Mouse (Mus musculus) limb, embryonic 11.5 days (tissue): ENCODE results near the gene Epm2a. TPM values are rescaled to one million over a fixed set of nuclear protein-coding genes. Genes with fewer than 3 reads are reported as not detected.
"Not testable (repeated sequence)": the region's sequence is repeated elsewhere in the genome, so short reads cannot be mapped to it uniquely, and the experiment has no call there.

ENCODE experiments used
- ATAC-seq: fragments of 200-750 bp; cut with Nextera tagmentation; 2 replicates; pipeline ENCODE4 v1.8.0; 2017; ENCODE audit warnings: low read depth; ENCODE audit not compliant: insufficient number of reproducible peaks, low FRiP score, low TSS enrichment
- DNase-seq: peaks from one replicate; pipeline ENCODE4 v3.0.0-alpha.2; 2015; ENCODE audit warnings: low spot score
- H3K27ac ChIP-seq: fragments of 300-500 bp; sonication (generic); replicated peaks from 2 replicates; pipeline ENCODE4 v1.5.1; 2014; ENCODE audit warnings: low read depth, mild to moderate bottlenecking, low read length
- H3K27me3 ChIP-seq: fragments of 300-500 bp; sonication (generic); 2 replicates; pipeline ENCODE4 v1.6.1; 2014; ENCODE audit warnings: mild to moderate bottlenecking, low read length, mixed read lengths; ENCODE audit not compliant: control insufficient read depth, insufficient read depth
- H3K36me3 ChIP-seq: fragments of 300-500 bp; sonication (generic); 2 replicates; pipeline ENCODE4 v1.6.1; 2014; ENCODE audit warnings: mild to moderate bottlenecking, low read length, moderate library complexity, mixed read lengths; ENCODE audit not compliant: control insufficient read depth, insufficient read depth
- H3K4me1 ChIP-seq: fragments of 300-500 bp; sonication (generic); 2 replicates; pipeline ENCODE4 v1.6.1; 2014; ENCODE audit warnings: low read length, mixed read lengths; ENCODE audit not compliant: control insufficient read depth, insufficient read depth
- H3K4me2 ChIP-seq: fragments of 300-500 bp; sonication (generic); 2 replicates; pipeline ENCODE4 v1.6.1; 2014; ENCODE audit warnings: low read depth, mild to moderate bottlenecking, moderate library complexity; ENCODE audit not compliant: severe bottlenecking
- H3K4me3 ChIP-seq: fragments of 300-500 bp; sonication (generic); 2 replicates; pipeline ENCODE4 v1.5.1; 2014; ENCODE audit warnings: low read depth, low read length
- H3K9ac ChIP-seq: fragments of 300-500 bp; sonication (generic); 2 replicates; pipeline ENCODE4 v1.6.1; 2014; ENCODE audit warnings: mild to moderate bottlenecking, low read length
- H3K9me3 ChIP-seq: fragments of 300-500 bp; sonication (generic); 2 replicates; pipeline ENCODE4 v1.6.1; 2016; ENCODE audit warnings: low read length; ENCODE audit not compliant: control insufficient read depth
- WGBS: fragments of 180-500 bp; shearing (Covaris S2); extraction: QIAGEN DNeasy Blood & Tissue Kit; methylation state at CpG from one replicate; pipeline ENCODE4 v1.1.7; 2014; 5-methylcytosine and 5-hydroxymethylcytosine counted together
- polyA plus RNA-seq: library from polyadenylated mRNA; unstranded; fragments of >200 nt; fragmentation: Nextera tagmentation; extraction: Ambion mirVana; gene quantifications from 2 replicates; pipeline ENCODE4 v1.2.1, GENCODE M21; 2014

Epm2a gene
- polyA plus RNA-seq, 1 experiment from 2014 or later, result 0.37 TPM

GRCm38 (mm10) chr10:11322316-11322715 lies 20.9 kb upstream of the Epm2a start:
- Histone ChIP-seq H3K9ac (no peak overlapping the region), H3K9me3 (no peaks in the 10 kb centered on the region), H3K27me3 (no peaks in the 10 kb centered on the region), H3K4me2 (no peak overlapping the region), H3K4me3 (no peak overlapping the region), H3K36me3 (no peaks in the 10 kb centered on the region), H3K4me1 (no peaks in the 10 kb centered on the region), H3K27ac (no peak overlapping the region)
- WGBS, result 80% methylated on average over 7 of the region's 7 CpGs
- no peak for DNase-seq
- ATAC-seq, result no peak

- no peak overlapping the region for H3K9ac ChIP-seq
- H3K36me3 ChIP-seq, result no peaks in the 10 kb centered on the region
- no peaks in the 10 kb centered on the region for H3K9me3 ChIP-seq
- no peak overlapping the region for H3K4me3 ChIP-seq
- no peak overlapping the region for H3K27ac ChIP-seq
- ATAC-seq (no peak), DNase-seq (no peak)
- 74% methylated on average over 4 of the region's 4 CpGs for WGBS
- H3K4me1 ChIP-seq, result no peaks in the 10 kb centered on the region
- H3K4me2 ChIP-seq, result no peak overlapping the region
- H3K27me3 ChIP-seq, result no peaks in the 10 kb centered on the region
Observed at GRCm38 (mm10) chr10:11323202-11323898, 19.9 kb upstream of the Epm2a start.

DNA sequence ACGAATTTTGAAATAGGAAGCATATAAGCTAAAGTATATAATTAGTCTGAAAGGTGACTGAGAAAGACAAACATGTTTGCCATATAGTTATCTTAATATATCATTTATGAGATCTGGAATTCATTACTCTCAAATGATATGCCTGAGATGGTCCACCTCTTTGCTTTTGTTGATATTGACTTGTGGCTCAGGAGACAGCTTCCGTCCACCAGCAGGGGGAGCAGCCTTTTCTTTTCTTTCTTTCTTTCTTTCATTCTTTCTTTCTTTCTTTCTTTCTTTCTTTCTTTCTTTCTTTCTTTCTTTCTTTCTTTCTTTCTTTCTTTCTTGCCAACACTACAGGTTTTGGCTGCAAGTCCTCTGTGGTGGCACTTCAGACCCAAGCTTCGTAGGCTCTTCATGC lies 16.7 kb upstream of the Epm2a start:
- Histone ChIP-seq H3K9ac (no peak overlapping the region), H3K27me3 (no peaks in the 10 kb centered on the region), H3K27ac (no peak overlapping the region), H3K4me2 (no peak overlapping the region), H3K9me3 (no peaks in the 10 kb centered on the region), H3K4me1 (no peaks in the 10 kb centered on the region), H3K36me3 (no peaks in the 10 kb centered on the region), H3K4me3 (no peak overlapping the region)
- DNase-seq, result no peak
- ATAC-seq, result no peak
- WGBS, result 93% methylated on average over 3 of the region's 3 CpGs

DNA sequence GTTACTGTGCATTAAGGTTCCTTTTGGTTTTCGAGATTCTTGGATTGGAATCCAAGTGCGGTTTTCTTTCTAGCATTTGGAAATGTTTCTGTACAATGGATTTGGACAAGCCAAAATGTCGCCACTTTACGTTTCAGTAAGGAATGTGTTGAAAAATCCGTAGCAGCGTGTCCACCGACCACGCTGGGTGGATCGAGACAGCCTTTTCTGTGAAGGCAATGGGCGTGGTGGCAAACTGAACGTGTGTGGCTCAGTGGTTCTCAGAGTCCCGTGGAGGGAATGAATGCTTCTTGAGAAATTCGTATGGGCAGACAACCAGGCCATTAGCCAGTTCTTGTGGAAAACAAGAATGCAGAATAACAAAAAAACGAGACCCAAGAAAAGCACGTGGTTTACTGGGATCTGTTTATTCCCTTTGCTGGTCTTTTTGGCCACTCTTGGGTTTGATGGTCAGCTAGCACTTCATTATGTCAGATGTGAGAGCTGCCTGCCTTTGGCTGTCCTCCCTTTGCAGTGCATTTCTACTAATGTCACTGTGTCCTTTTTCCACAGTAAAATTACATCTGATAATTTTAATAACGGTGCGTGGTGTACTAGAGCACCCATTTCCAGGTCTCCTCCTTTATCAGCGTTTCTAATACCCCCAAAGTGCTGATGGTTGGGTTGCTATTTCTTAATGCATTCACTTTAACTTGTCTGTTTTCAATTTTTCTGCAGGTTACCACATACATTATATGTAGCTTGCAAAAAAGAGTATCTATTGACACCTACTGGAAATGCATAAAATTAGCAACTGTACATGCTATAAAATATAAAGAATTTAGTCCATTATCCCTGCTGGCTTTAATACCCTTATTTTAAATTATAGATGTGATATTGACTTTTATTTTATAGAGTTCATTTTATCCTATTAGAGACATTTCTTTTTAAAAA lies 1.6 kb downstream of the Epm2a start:
- DNase-seq, result no peak
- Histone ChIP-seq H3K4me1 (no peaks in the 10 kb centered on the region), H3K9me3 (no peaks in the 10 kb centered on the region), H3K4me3 (no peak overlapping the region), H3K4me2 (no peak overlapping the region), H3K9ac (no peak overlapping the region), H3K27ac (no peak overlapping the region), H3K27me3 (no peaks in the 10 kb centered on the region), H3K36me3 (no peaks in the 10 kb centered on the region)
- whole genome bisulfite sequencing, result 85% methylated on average over 18 of the region's 18 CpGs
- no peak for ATAC-seq

DNA sequence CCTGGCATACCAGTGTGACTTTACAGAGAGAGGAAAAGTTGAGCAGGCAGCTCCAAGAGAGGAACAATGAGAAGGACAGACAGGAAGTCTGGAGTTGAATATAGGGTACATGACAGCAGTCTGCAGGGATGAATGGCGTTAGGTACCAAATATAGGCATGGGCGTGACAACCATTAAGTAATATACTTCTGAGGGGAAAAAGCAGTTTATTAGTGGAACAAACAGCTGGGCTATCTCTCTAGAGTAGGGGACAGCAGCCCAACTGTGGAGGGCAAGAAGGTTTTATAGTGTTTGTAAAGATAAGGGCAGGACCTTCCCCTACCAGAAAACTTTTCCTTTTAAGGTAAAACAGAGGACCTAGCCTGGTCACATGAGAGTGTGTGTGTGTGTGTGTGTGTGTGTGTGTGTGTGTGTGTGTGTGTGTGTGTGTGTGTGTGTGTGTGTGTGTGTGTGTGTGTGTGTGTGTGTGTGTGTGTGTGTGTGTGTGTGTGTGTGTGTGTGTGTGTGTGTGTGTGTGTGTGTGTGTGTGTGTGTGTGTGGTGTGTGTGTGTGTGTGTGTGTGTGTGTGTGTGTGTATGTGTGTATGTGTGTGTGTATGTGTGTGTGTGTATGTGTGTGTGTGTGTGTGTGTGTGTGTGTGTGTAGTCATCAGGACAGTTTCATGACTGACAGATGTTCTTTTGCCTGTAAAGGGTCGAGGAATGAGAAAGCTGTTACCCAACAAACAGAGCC lies 7.2 kb downstream of the Epm2a start:
- DNase-seq, result not testable (repeated sequence)

GRCm38 (mm10) chr10:11354609-11355008 lies 11.4 kb downstream of the Epm2a start:
- Histone ChIP-seq H3K4me2 (no peak overlapping the region), H3K9me3 (no peaks in the 10 kb centered on the region), H3K4me3 (no peak overlapping the region), H3K27ac (no peak overlapping the region), H3K27me3 (no peaks in the 10 kb centered on the region), H3K9ac (no peak overlapping the region), H3K4me1 (no peaks in the 10 kb centered on the region), H3K36me3 (no peaks in the 10 kb centered on the region)
- no peak for DNase-seq
- WGBS, result 86% methylated on average over 7 of the region's 8 CpGs
- ATAC-seq, result no peak

More for the DNA sequence above, 7.2 kb downstream of the Epm2a start:
- not testable (repeated sequence) for H3K36me3 ChIP-seq, ATAC-seq, H3K9me3 ChIP-seq, H3K4me3 ChIP-seq, H3K27me3 ChIP-seq, H3K4me1 ChIP-seq, H3K9ac ChIP-seq, H3K4me2 ChIP-seq, H3K27ac ChIP-seq
- WGBS, result 68% methylated on average over 3 of the region's 3 CpGs

- H3K27me3 ChIP-seq, result no peaks in the 10 kb centered on the region
- H3K9ac ChIP-seq, result no peak overlapping the region
- DNase-seq (no peak), ATAC-seq (no peak)
- H3K27ac ChIP-seq, result no peak overlapping the region
- H3K36me3 ChIP-seq, result no peaks in the 10 kb centered on the region
- H3K4me1 ChIP-seq, result no peaks in the 10 kb centered on the region
- 61% methylated on average over 5 of the region's 5 CpGs for WGBS
- no peaks in the 10 kb centered on the region for H3K9me3 ChIP-seq
- H3K4me3 ChIP-seq, result no peak overlapping the region
- H3K4me2 ChIP-seq, result no peak overlapping the region
Observed at GRCm38 (mm10) chr10:11361985-11362692, 18.9 kb downstream of the Epm2a start.
